Mouse (Mus musculus): ENCODE results near the gene Mmel1.

Mmel1 gene

GRCm38 (mm10) chr4:154904185-154905071 lies 35.0 kb downstream of the Mmel1 start:
- peak; percentile 82 for DNase-seq (ENCODE audit: low read depth, low spot score)

GRCm38 (mm10) chr4:154907833-154908232 lies 38.4 kb downstream of the Mmel1 start:
- peak; percentile 32 for DNase-seq (ENCODE audit: low read depth, low spot score)

- no peak for DNase-seq (ENCODE audit: low read depth, low spot score)
Observed at GRCm38 (mm10) chr4:154908490-154908889, 39.1 kb downstream of the Mmel1 start.

- no peak for DNase-seq (ENCODE audit: low read depth, low spot score)
Observed at GRCm38 (mm10) chr4:154910606-154911522, 41.5 kb downstream of the Mmel1 start.

GRCm38 (mm10) chr4:154911644-154912043 lies 42.3 kb downstream of the Mmel1 start:
- no peak for DNase-seq (ENCODE audit: low read depth, low spot score)

GRCm38 (mm10) chr4:154913845-154914244 lies 44.5 kb downstream of the Mmel1 start:
- DNase-seq (ENCODE audit: low read depth, low spot score): no peak

- DNase-seq (ENCODE audit: low read depth, low spot score): no peak
Observed at GRCm38 (mm10) chr4:154914252-154914651, 44.9 kb downstream of the Mmel1 start.

- no peak for DNase-seq (ENCODE audit: low read depth, low spot score)
Observed at GRCm38 (mm10) chr4:154914707-154915106, 45.3 kb downstream of the Mmel1 start.

- DNase-seq (ENCODE audit: low read depth, low spot score): no peak
Observed at GRCm38 (mm10) chr4:154915286-154915685, 45.9 kb downstream of the Mmel1 start.

GRCm38 (mm10) chr4:154916662-154917061 lies 47.3 kb downstream of the Mmel1 start:
- no peak for DNase-seq (ENCODE audit: low read depth, low spot score)

- DNase-seq (ENCODE audit: low read depth, low spot score): no peak
Observed at GRCm38 (mm10) chr4:154922291-154922690, 52.9 kb downstream of the Mmel1 start.

- no peak for DNase-seq (ENCODE audit: low read depth, low spot score)
Observed at GRCm38 (mm10) chr4:154922931-154923330, 53.5 kb downstream of the Mmel1 start.

GRCm38 (mm10) chr4:154925413-154925812 lies 56.0 kb downstream of the Mmel1 start:
- no peak for DNase-seq (ENCODE audit: low read depth, low spot score)

GRCm38 (mm10) chr4:154926969-154927898 lies 57.8 kb downstream of the Mmel1 start:
- no peak for DNase-seq (ENCODE audit: low read depth, low spot score)

GRCm38 (mm10) chr4:154927899-154928337 lies 58.5 kb downstream of the Mmel1 start:
- DNase-seq (ENCODE audit: low read depth, low spot score): no peak

GRCm38 (mm10) chr4:154928395-154929087 lies 59.2 kb downstream of the Mmel1 start, which contains the start of gene Tnfrsf14:
Gene Tnfrsf14, minus strand, starts transcription at chr4:154928563.
- DNase-seq (ENCODE audit: low read depth, low spot score): no peak

- no peak for DNase-seq (ENCODE audit: low read depth, low spot score)
Observed at GRCm38 (mm10) chr4:154929088-154929660, 59.8 kb downstream of the Mmel1 start.

- no peak for DNase-seq (ENCODE audit: low read depth, low spot score)
Observed at GRCm38 (mm10) chr4:154933306-154933907, 64.0 kb downstream of the Mmel1 start.

- no peak for DNase-seq (ENCODE audit: low read depth, low spot score)
Observed at GRCm38 (mm10) chr4:154934800-154935199, 65.4 kb downstream of the Mmel1 start.

GRCm38 (mm10) chr4:154935788-154936187 lies 66.4 kb downstream of the Mmel1 start:
- no peak for DNase-seq (ENCODE audit: low read depth, low spot score)

All from brain, embryonic 18.5 days (tissue).